Mouse (Mus musculus) liver, postnatal 0 days (tissue): ENCODE measurements around the gene Cradd.

Experiments used
- CTCF ChIP-seq: sonication (generic); IDR thresholded peaks from 2 replicates; pipeline ENCODE4 v1.5.1; 2016; ENCODE audit warnings: antibody characterized with exemption, low read depth
- EP300 ChIP-seq: IDR thresholded peaks from 2 replicates; pipeline ENCODE4 v1.6.1; 2016; ENCODE audit warnings: antibody characterized with exemption, low read depth, mild to moderate bottlenecking

GRCm38 (mm10) chr10:95310688-95311441, 13.1 kb downstream of the Cradd start:
- no peak for TF ChIP-seq CTCF
- TF ChIP-seq EP300 = no peak
